Mouse (Mus musculus): ENCODE measurements around the gene Iah1.

The Iah1 gene

GRCm38 (mm10) chr12:21320317-21320716 lies 4.1 kb downstream of the Iah1 start:
- peak; percentile 21 to 44 for DNase-seq

- DNase-seq, result no peak
Measured at GRCm38 (mm10) chr12:21321170-21321569, 5.0 kb downstream of the Iah1 start.

- no peak for DNase-seq
Measured at GRCm38 (mm10) chr12:21322296-21322695, 6.1 kb downstream of the Iah1 start.

- DNase-seq, result no peak
Measured at GRCm38 (mm10) chr12:21322856-21323255, 6.7 kb downstream of the Iah1 start.

- DNase-seq, result no peak
Measured at GRCm38 (mm10) chr12:21324101-21324500, 7.9 kb downstream of the Iah1 start.

- DNase-seq, result no peak
Measured at GRCm38 (mm10) chr12:21325266-21325665, 9.1 kb downstream of the Iah1 start.

- no peak for DNase-seq
Measured at GRCm38 (mm10) chr12:21326325-21326724, 10.1 kb downstream of the Iah1 start.

GRCm38 (mm10) chr12:21329661-21330400 lies 13.6 kb downstream of the Iah1 start:
- no peak for DNase-seq

- DNase-seq, result no peak
Measured at GRCm38 (mm10) chr12:21330961-21331576, 14.9 kb downstream of the Iah1 start.

GRCm38 (mm10) chr12:21331711-21332110 lies 15.5 kb downstream of the Iah1 start:
- no peak for DNase-seq

- DNase-seq, result no peak
Measured at GRCm38 (mm10) chr12:21333021-21333420, 16.8 kb downstream of the Iah1 start.

- no peak for DNase-seq
Measured at GRCm38 (mm10) chr12:21333766-21334165, 17.6 kb downstream of the Iah1 start.

- DNase-seq, result no peak
Measured at GRCm38 (mm10) chr12:21335869-21336268, 19.7 kb downstream of the Iah1 start.

- no peak for DNase-seq
Measured at GRCm38 (mm10) chr12:21337171-21337570, 21.0 kb downstream of the Iah1 start.

GRCm38 (mm10) chr12:21340674-21341073 lies 24.5 kb downstream of the Iah1 start:
- no peak for DNase-seq

GRCm38 (mm10) chr12:21346972-21347371 lies 30.8 kb downstream of the Iah1 start:
- no peak for DNase-seq

- DNase-seq, result no peak
Measured at GRCm38 (mm10) chr12:21350113-21350876, 34.1 kb downstream of the Iah1 start.

GRCm38 (mm10) chr12:21353681-21354080 lies 37.5 kb downstream of the Iah1 start:
- DNase-seq, result no peak

- DNase-seq, result no peak
Measured at GRCm38 (mm10) chr12:21362686-21363085, 46.5 kb downstream of the Iah1 start.

GRCm38 (mm10) chr12:21363195-21363594 lies 47.0 kb downstream of the Iah1 start:
- DNase-seq, result no peak

- DNase-seq, result no peak
Measured at GRCm38 (mm10) chr12:21364624-21365435, 48.6 kb downstream of the Iah1 start.

- no peak for DNase-seq
Measured at GRCm38 (mm10) chr12:21368376-21369086, 52.3 kb downstream of the Iah1 start.

Measured in cerebellum, postnatal 36 days (tissue).